Mouse (Mus musculus): ENCODE measurements at regions not wholly inside any gene's neighbourhood (a gene's known extent, or its start where the extent isn't known, plus 50 kb on each side); places are given as distances from the start of the nearest gene placed in this dataset.

GRCm38 (mm10) chr8:86170091-86170490 is 329.3 kb downstream of the Phkb start:
- no peak for TF ChIP-seq CTCF (conservative IDR thresholded peaks at IDR 0.05; ENCODE audit: low read length)
- no peak for TF ChIP-seq POU5F1 (IDR thresholded peaks at IDR 0.05; ENCODE audit: borderline replicate concordance, low read length)
- no peak for TF ChIP-seq NANOG (IDR thresholded peaks at IDR 0.05; ENCODE audit: borderline replicate concordance, low read length)

All from E14TG2a.4 (cell line).